Mouse (Mus musculus) MEL (cell line): Measurements from ENCODE around the gene Lyrm7.

Source experiments
- CTCF ChIP-seq, 3 experiments: IDR thresholded peaks in 2 of 3; conservative IDR thresholded peaks in 1 of 3; 2 replicates each; pipeline ENCODE4 v1.5.1; 2011 to 2012; ENCODE audit warnings: low read length in 3 of 3, low read depth in 2 of 3, mild to moderate bottlenecking in 2 of 3, improper control_type of control experiment in 1 of 3, inconsistent platforms in 1 of 3, mixed read lengths in 1 of 3, moderate library complexity in 1 of 3; ENCODE audit not compliant: control insufficient read depth in 1 of 3, insufficient read depth in 1 of 3, poor library complexity in 1 of 3, severe bottlenecking in 1 of 3
- MAFK ChIP-seq: IDR thresholded peaks from 2 replicates; pipeline ENCODE4 v1.6.1; 2011; ENCODE audit warnings: low read depth, mild to moderate bottlenecking, low read length, improper control_type of control experiment, borderline replicate concordance
- MXI1 ChIP-seq: IDR thresholded peaks from 2 replicates; pipeline ENCODE4 v1.6.1; 2011; ENCODE audit warnings: mild to moderate bottlenecking, low read depth, low read length, improper control_type of control experiment

GRCm38 (mm10) chr11:54905086-54905485 lies 44.4 kb upstream of the Lyrm7 start:
- no peak for TF ChIP-seq MAFK
- no peak for TF ChIP-seq MXI1
- no peak for TF ChIP-seq CTCF (IDR thresholded peaks at IDR 0.05 in 2 of 3, conservative IDR thresholded peaks at IDR 0.05 in 1 of 3; ENCODE audit: control insufficient read depth in 1 of 3, insufficient read depth in 1 of 3, low read depth in 2 of 3, low read length in 3 of 3, poor library complexity in 1 of 3, severe bottlenecking in 1 of 3)
